Mouse (Mus musculus) heart, embryonic 11.5 days (tissue): Measurements from ENCODE around the gene Tbc1d10b. TPM values are rescaled to one million over a fixed set of nuclear protein-coding genes. Genes with fewer than 3 reads are reported as not detected.
A peak's percentile ranks its signal among the peaks of the same experiment; 100 is the strongest.

Source experiments
- ATAC-seq: fragments of 200-750 bp; cut with Nextera tagmentation; replicated peaks from 2 replicates; pipeline ENCODE4 v1.8.0; 2017; ENCODE audit warnings: moderate library complexity; ENCODE audit not compliant: insufficient number of reproducible peaks, low FRiP score, low TSS enrichment
- H3K27ac ChIP-seq: fragments of 300-500 bp; sonication (generic); 2 replicates; pipeline ENCODE4 v1.5.1; 2014; ENCODE audit warnings: mild to moderate bottlenecking, low read depth, low read length
- H3K27me3 ChIP-seq: fragments of 300-500 bp; sonication (generic); 2 replicates; pipeline ENCODE4 v1.6.1; 2014; ENCODE audit warnings: mild to moderate bottlenecking, low read length, mixed read lengths; ENCODE audit not compliant: control insufficient read depth, insufficient read depth
- H3K36me3 ChIP-seq: fragments of 300-500 bp; sonication (generic); 2 replicates; pipeline ENCODE4 v1.6.1; 2014; ENCODE audit warnings: mild to moderate bottlenecking, low read length, moderate library complexity, mixed read lengths; ENCODE audit not compliant: control insufficient read depth, insufficient read depth
- H3K4me1 ChIP-seq: fragments of 300-500 bp; sonication (generic); 2 replicates; pipeline ENCODE4 v1.6.1; 2014; ENCODE audit warnings: low read length; ENCODE audit not compliant: control insufficient read depth, insufficient read depth
- H3K4me2 ChIP-seq: fragments of 300-500 bp; sonication (generic); 2 replicates; pipeline ENCODE4 v1.6.1; 2014; ENCODE audit warnings: mild to moderate bottlenecking, moderate library complexity
- H3K4me3 ChIP-seq: fragments of 300-500 bp; sonication (generic); 2 replicates; pipeline ENCODE4 v1.5.1; 2014; ENCODE audit warnings: low read depth, low read length
- H3K9ac ChIP-seq: fragments of 300-500 bp; sonication (generic); 2 replicates; pipeline ENCODE4 v1.6.1; 2014; ENCODE audit warnings: mild to moderate bottlenecking, low read depth, low read length, moderate library complexity
- H3K9me3 ChIP-seq: fragments of 300-500 bp; sonication (generic); replicated peaks from 2 replicates; pipeline ENCODE4 v1.6.1; 2016; ENCODE audit warnings: low read length; ENCODE audit not compliant: control insufficient read depth
- WGBS: fragments of 180-500 bp; shearing (Covaris S2); extraction: QIAGEN DNeasy Blood & Tissue Kit; methylation state at CpG from one replicate; pipeline ENCODE4 v1.1.7; 2014; ENCODE audit not compliant: insufficient replicate concordance; 5-methylcytosine and 5-hydroxymethylcytosine counted together
- polyA plus RNA-seq: library from polyadenylated mRNA; unstranded; fragments of >200 nt; fragmentation: Nextera tagmentation; extraction: Ambion mirVana; gene quantifications from 2 replicates; pipeline ENCODE4 v1.2.1, GENCODE M21; 2014

Tbc1d10b gene
- polyA plus RNA-seq, 1 experiment from 2014 or later: 17.5 TPM

- Histone ChIP-seq H3K4me1 (peaks cover 11% of the 10 kb centered on the region), H3K27ac (no peak overlapping the region), H3K4me2 (no peak overlapping the region), H3K9ac (no peak overlapping the region), H3K4me3 (no peak overlapping the region), H3K9me3 (no peaks in the 10 kb centered on the region), H3K27me3 (no peaks in the 10 kb centered on the region), H3K36me3 (no peaks in the 10 kb centered on the region)
- ATAC-seq: no peak
- 74% methylated on average over 6 of the region's 6 CpGs for WGBS
These were observed 12.2 kb upstream of the Tbc1d10b start for GRCm38 (mm10) chr7:127220440-127220839.

DNA sequence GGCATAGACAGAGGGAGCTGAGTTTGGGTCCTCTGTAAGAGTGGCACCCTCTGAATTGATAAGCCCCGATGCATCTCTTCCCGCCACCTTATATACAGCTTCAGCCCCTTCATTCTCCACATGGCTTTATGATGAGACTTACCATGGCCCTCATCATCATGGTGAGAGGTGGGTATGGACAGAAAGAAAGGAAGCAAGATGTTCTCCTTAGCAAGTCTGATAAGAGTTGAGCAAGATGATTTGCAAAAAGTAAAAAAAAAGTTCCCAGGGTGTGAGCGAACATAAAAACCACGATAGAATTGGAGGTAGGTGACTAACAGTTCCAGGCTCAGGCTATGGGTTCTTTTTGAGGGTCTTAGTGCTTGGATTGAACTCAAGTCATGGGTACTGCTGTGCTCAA lies 10.4 kb upstream of the Tbc1d10b start:
- H3K36me3 ChIP-seq: no peaks in the 10 kb centered on the region
- H3K27ac ChIP-seq: no peak overlapping the region
- no peak for ATAC-seq
- no peak overlapping the region for H3K4me3 ChIP-seq
- H3K4me2 ChIP-seq: no peak overlapping the region
- H3K9ac ChIP-seq: no peak overlapping the region
- WGBS: 82% methylated on average over 4 of the region's 4 CpGs
- peaks cover 18% of the 10 kb centered on the region for H3K4me1 ChIP-seq
- H3K9me3 ChIP-seq: no peaks in the 10 kb centered on the region
- no peaks in the 10 kb centered on the region for H3K27me3 ChIP-seq

GRCm38 (mm10) chr7:127217901-127218642 lies 9.8 kb upstream of the Tbc1d10b start:
- Histone ChIP-seq H3K27ac (peak overlapping the region; percentile 71), H3K9me3 (no peaks in the 10 kb centered on the region), H3K27me3 (no peaks in the 10 kb centered on the region), H3K9ac (peak overlapping the region; percentile 54), H3K36me3 (no peaks in the 10 kb centered on the region), H3K4me2 (peak overlapping the region; percentile 40), H3K4me1 (peaks cover 18% of the 10 kb centered on the region), H3K4me3 (no peak overlapping the region)
- 51% methylated on average over 10 of the region's 10 CpGs for WGBS
- ATAC-seq: no peak; the same call in 1 of the 2 replicates

DNA sequence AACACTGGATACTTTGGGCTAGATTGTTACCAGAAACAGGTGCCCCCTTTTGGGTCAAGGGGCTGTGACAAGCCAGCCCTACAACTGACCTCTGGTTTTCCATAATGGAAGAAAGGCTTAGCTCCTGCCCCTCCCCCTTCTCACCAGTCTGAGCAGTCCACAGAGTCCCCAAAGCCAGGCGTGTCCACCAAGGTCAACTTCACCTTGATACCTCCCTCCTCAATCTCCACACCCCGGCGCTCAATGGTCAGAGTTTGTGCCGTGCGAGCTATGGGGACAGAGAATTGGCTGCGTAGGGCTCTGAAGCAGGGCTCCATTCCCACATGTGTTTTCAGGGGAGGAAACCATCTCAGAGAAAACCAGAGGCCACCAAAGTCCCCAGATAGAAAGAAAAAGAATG lies 9.2 kb upstream of the Tbc1d10b start:
- H3K27me3 ChIP-seq: no peaks in the 10 kb centered on the region
- H3K9ac ChIP-seq: peak overlapping the region; percentile 54
- no peak for ATAC-seq
- H3K9me3 ChIP-seq: no peaks in the 10 kb centered on the region
- peaks cover 18% of the 10 kb centered on the region for H3K4me1 ChIP-seq
- no peak overlapping the region for H3K4me3 ChIP-seq
- peak overlapping the region; percentile 71 for H3K27ac ChIP-seq
- H3K4me2 ChIP-seq: peak overlapping the region; percentile 40
- H3K36me3 ChIP-seq: no peaks in the 10 kb centered on the region
- WGBS: 55% methylated on average over 6 of the region's 6 CpGs

DNA sequence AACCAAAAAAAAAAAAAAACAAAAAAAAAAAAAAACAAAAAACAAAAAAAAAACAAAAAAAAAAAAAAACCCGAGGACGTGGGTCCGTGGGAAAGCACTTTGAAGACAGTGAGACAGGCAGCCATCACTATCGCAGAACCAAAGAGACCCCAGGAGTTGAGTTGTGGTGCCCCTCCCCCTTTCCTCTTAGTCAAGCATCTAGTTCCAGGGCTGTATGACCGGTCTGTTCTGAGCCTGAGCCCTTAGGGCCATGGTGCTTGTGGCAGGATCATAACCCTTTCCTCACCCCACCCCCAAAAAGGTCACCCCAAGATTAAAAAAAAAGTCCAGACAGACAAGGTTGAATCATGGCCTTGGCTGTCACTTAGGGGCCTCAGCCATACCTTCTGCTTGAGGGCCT lies 8.0 kb upstream of the Tbc1d10b start:
- H3K36me3 ChIP-seq: no peaks in the 10 kb centered on the region
- H3K9ac ChIP-seq: no peak overlapping the region
- WGBS: 84% methylated on average over 5 of the region's 5 CpGs
- H3K27me3 ChIP-seq: no peaks in the 10 kb centered on the region
- H3K4me2 ChIP-seq: no peak overlapping the region
- no peak overlapping the region for H3K4me3 ChIP-seq
- no peak for ATAC-seq
- H3K4me1 ChIP-seq: peaks cover 19% of the 10 kb centered on the region
- no peak overlapping the region for H3K27ac ChIP-seq
- no peaks in the 10 kb centered on the region for H3K9me3 ChIP-seq

GRCm38 (mm10) chr7:127214981-127215871 lies 7.0 kb upstream of the Tbc1d10b start:
- no peaks in the 10 kb centered on the region for H3K9me3 ChIP-seq
- H3K4me3 ChIP-seq: peak overlapping the region; percentile 35
- WGBS: 20% methylated on average over 33 of the region's 33 CpGs
- H3K9ac ChIP-seq: peak overlapping the region; percentile 70
- no peaks in the 10 kb centered on the region for H3K36me3 ChIP-seq
- H3K27ac ChIP-seq: no peak overlapping the region
- peaks cover 22% of the 10 kb centered on the region for H3K4me1 ChIP-seq
- peak overlapping the region; percentile 69 for H3K4me2 ChIP-seq
- ATAC-seq: no peak
- H3K27me3 ChIP-seq: no peaks in the 10 kb centered on the region

- no peak for ATAC-seq
- no peaks in the 10 kb centered on the region for H3K27me3 ChIP-seq
- peak overlapping the region; percentile 35 for H3K4me3 ChIP-seq
- no peak overlapping the region for H3K27ac ChIP-seq
- WGBS: 24% methylated on average over 21 of the region's 21 CpGs
- no peaks in the 10 kb centered on the region for H3K36me3 ChIP-seq
- H3K4me1 ChIP-seq: peaks cover 27% of the 10 kb centered on the region
- peak overlapping the region; percentile 69 for H3K4me2 ChIP-seq
- H3K9me3 ChIP-seq: no peaks in the 10 kb centered on the region
- peak overlapping the region; percentile 70 for H3K9ac ChIP-seq
These were observed 6.3 kb upstream of the Tbc1d10b start for GRCm38 (mm10) chr7:127214521-127214920.

DNA sequence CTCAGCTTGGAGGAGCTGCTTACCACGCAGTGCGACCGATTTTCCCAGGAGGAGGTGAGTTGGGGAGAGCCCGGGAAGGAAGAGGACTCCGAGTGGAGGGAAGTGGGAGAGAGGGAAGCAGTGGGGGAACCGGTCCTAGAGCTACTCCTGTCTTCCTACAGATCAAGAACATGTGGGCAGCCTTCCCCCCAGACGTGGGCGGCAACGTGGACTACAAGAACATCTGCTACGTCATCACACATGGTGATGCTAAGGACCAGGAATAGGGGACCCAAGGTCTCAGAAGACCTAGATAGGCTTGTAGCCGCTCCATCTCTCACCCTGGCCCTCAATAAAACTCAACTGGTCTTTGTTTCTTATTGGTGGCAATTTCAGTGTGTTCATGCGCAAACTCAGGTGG lies 5.7 kb upstream of the Tbc1d10b start:
- Histone ChIP-seq H3K9me3 (no peaks in the 10 kb centered on the region), H3K4me2 (peak overlapping the region; percentile 69), H3K9ac (no peak overlapping the region), H3K36me3 (no peaks in the 10 kb centered on the region), H3K4me1 (peaks cover 30% of the 10 kb centered on the region), H3K27ac (no peak overlapping the region), H3K4me3 (no peak overlapping the region), H3K27me3 (no peaks in the 10 kb centered on the region)
- WGBS: 51% methylated on average over 12 of the region's 12 CpGs
- ATAC-seq: no peak
